Mouse (Mus musculus) embryo, embryonic 9.5 days (tissue): ENCODE data around the gene Usp13.
A peak's percentile ranks its signal among the peaks of the same experiment; 100 is the strongest.

Experiments
- DNase-seq: peaks from one replicate; pipeline ENCODE4 v3.0.0-alpha.2; 2017; ENCODE audit errors: extremely low spot score

Usp13 gene

GRCm38 (mm10) chr3:32817357-32818326 lies at the start of gene Usp13:
Gene Usp13 (plus strand): TSS chr3:32817546.
- peak; percentile 84 for DNase-seq

GRCm38 (mm10) chr3:32770781-32771180 lies 46.6 kb upstream of the Usp13 start:
- no peak for DNase-seq

- no peak for DNase-seq
These were observed 367 bp upstream of the Usp13 start for GRCm38 (mm10) chr3:32817001-32817356.

GRCm38 (mm10) chr3:32818327-32818900 lies 1.1 kb downstream of the Usp13 start:
- peak; percentile 24 for DNase-seq

GRCm38 (mm10) chr3:32822620-32823019 lies 5.3 kb downstream of the Usp13 start:
- DNase-seq = no peak

GRCm38 (mm10) chr3:32824923-32825322 lies 7.6 kb downstream of the Usp13 start:
- no peak for DNase-seq

- DNase-seq = no peak
These were observed 8.7 kb downstream of the Usp13 start for GRCm38 (mm10) chr3:32825964-32826479.

GRCm38 (mm10) chr3:32826701-32827100 lies 9.4 kb downstream of the Usp13 start:
- no peak for DNase-seq

GRCm38 (mm10) chr3:32833871-32834270 lies 16.5 kb downstream of the Usp13 start:
- no peak for DNase-seq

- no peak for DNase-seq
These were observed 20.5 kb downstream of the Usp13 start for GRCm38 (mm10) chr3:32837847-32838246.

- no peak for DNase-seq
These were observed 39.2 kb downstream of the Usp13 start for GRCm38 (mm10) chr3:32856362-32857107.

- no peak for DNase-seq
These were observed 53.7 kb downstream of the Usp13 start for GRCm38 (mm10) chr3:32871081-32871480.

- no peak for DNase-seq
These were observed 69.0 kb downstream of the Usp13 start for GRCm38 (mm10) chr3:32886386-32886785.

GRCm38 (mm10) chr3:32888886-32889285 lies 71.5 kb downstream of the Usp13 start:
- DNase-seq = no peak

- DNase-seq = no peak
These were observed 72.8 kb downstream of the Usp13 start for GRCm38 (mm10) chr3:32890174-32890573.

GRCm38 (mm10) chr3:32903462-32903861 lies 86.1 kb downstream of the Usp13 start:
- peak; percentile 4 for DNase-seq

- DNase-seq = peak; percentile 3
These were observed 87.3 kb downstream of the Usp13 start for GRCm38 (mm10) chr3:32904599-32904998.

GRCm38 (mm10) chr3:32905850-32906779 lies 88.8 kb downstream of the Usp13 start:
- no peak for DNase-seq

- no peak for DNase-seq
These were observed 91.1 kb downstream of the Usp13 start for GRCm38 (mm10) chr3:32908400-32908799.

GRCm38 (mm10) chr3:32910071-32910551 lies 92.8 kb downstream of the Usp13 start:
- peak; percentile 47 for DNase-seq

GRCm38 (mm10) chr3:32924168-32924567 lies 106.8 kb downstream of the Usp13 start:
- DNase-seq = no peak
